Mouse (Mus musculus): Measurements from ENCODE around the gene Lrrc61. TPM values are rescaled to one million over a fixed set of nuclear protein-coding genes. Genes with fewer than 3 reads are reported as not detected.

Lrrc61 gene
- polyA plus RNA-seq, 1 experiment from 2014 or later, result 0.81 TPM

DNA sequence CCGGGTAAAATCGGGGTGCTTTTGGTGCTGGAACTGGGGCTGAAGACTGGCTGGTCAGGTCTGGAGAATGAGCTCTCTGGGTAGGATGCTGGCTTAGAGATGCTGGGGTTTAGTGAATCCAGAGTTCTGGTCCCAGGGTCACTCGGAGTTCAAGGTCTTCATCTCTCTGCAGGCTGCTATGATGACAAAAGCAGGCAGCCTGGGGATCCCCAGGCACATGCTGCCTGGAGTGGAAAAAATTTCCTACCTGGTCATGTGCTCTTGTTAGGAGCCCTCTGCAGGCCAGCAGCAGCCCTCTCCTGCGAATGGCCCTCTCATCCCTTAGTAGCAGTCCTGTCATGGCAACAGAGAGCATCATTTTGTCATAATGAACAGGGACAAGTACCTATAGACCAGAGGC, 58.9 kb downstream of the Lrrc61 start:
- Histone ChIP-seq H3K9ac (no peak overlapping the region), H3K36me3 (peaks cover 3% of the 10 kb centered on the region; the same call in 1 of the 2 replicates), H3K9me3 (replicated peaks) (no peaks in the 10 kb centered on the region), H3K4me2 (no peak overlapping the region), H3K4me1 (replicated peaks) (peaks cover 8% of the 10 kb centered on the region), H3K4me3 (replicated peaks) (no peak overlapping the region), H3K27ac (no peak overlapping the region), H3K27me3 (no peaks in the 10 kb centered on the region)
- ATAC-seq (ENCODE audit: low read depth) (no peak), DNase-seq (no peak)
- WGBS (ENCODE audit: insufficient replicate concordance), result 64% methylated on average over 4 of the region's 4 CpGs

DNA sequence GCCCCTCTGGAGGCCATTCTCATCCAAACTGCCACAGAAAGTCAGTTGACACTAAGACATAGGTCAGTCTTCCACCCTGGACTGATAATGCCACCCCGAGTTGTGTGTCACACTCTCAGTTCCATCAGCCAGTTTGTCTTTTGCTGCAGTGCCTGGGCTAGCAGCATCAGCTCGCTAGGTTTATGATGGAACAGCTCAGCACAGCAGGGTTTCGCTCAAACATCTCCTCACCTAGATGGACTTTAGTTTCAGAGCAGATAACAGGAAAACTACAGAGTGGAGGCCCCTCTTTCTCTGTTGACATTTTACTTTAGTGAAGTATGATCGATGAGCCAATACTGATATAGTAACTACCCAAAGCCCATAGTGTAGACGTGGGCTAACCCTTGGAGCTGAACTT, 60.2 kb downstream of the Lrrc61 start:
- peak; percentile 43; the same call in 1 of the 2 replicates for ATAC-seq (ENCODE audit: low read depth)
- WGBS (ENCODE audit: insufficient replicate concordance), result 63% methylated on average over 5 of the region's 5 CpGs

DNA sequence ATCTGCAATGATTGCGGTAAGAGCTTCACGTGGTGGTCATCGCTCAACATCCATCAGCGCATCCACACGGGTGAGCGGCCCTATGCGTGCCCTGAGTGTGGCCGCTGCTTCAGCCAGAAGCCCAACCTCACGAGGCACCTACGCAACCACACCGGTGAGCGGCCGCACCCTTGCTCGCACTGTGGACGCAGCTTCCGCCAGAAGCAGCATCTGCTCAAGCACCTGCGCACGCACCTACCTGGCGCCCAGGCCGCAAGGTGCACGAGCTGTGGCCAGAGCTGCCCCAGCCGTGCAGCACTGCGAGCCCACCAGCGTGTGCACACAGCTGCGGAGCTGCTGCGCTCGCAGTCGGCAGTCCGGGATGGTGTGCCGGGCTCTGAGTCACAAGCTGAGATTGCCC, 65.4 kb downstream of the Lrrc61 start:
- 87% methylated on average over 30 of the region's 30 CpGs for WGBS (ENCODE audit: insufficient replicate concordance)

More for the DNA sequence above, 60.2 kb downstream of the Lrrc61 start:
- H3K4me1 ChIP-seq (replicated peaks), result no peaks in the 10 kb centered on the region
- DNase-seq, result no peak
- no peaks in the 10 kb centered on the region for H3K27me3 ChIP-seq
- no peaks in the 10 kb centered on the region for H3K9me3 ChIP-seq (replicated peaks)
- H3K4me2 ChIP-seq, result no peak overlapping the region
- peaks cover 12% of the 10 kb centered on the region for H3K36me3 ChIP-seq
- H3K4me3 ChIP-seq (replicated peaks), result no peak overlapping the region
- H3K9ac ChIP-seq, result no peak overlapping the region
- H3K27ac ChIP-seq, result no peak overlapping the region

More for the DNA sequence above, 65.4 kb downstream of the Lrrc61 start:
- H3K27ac ChIP-seq, result no peak overlapping the region
- peaks cover 16% of the 10 kb centered on the region for H3K36me3 ChIP-seq
- no peak overlapping the region for H3K4me3 ChIP-seq (replicated peaks)
- ATAC-seq (ENCODE audit: low read depth) (no peak), DNase-seq (no peak)
- no peaks in the 10 kb centered on the region for H3K9me3 ChIP-seq (replicated peaks)
- no peak overlapping the region for H3K4me2 ChIP-seq
- no peaks in the 10 kb centered on the region for H3K4me1 ChIP-seq (replicated peaks)
- H3K9ac ChIP-seq, result no peak overlapping the region
- H3K27me3 ChIP-seq, result no peaks in the 10 kb centered on the region

Other genes with a start within 250 kb of the Lrrc61 start
- 1.8 and 2.0 TPM in 2 replicates for gene Krba1, start 159.2 kb upstream of the Lrrc61 start, polyA plus RNA-seq (2015; fragmentation: Nextera tagmentation; extraction: Ambion mirVana)
- gene Zfp467, start 109.0 kb upstream of the Lrrc61 start, polyA plus RNA-seq (2015; fragmentation: Nextera tagmentation; extraction: Ambion mirVana), result 1.8 and 1.9 TPM in 2 replicates
- gene Sspo, start 106.6 kb upstream of the Lrrc61 start, polyA plus RNA-seq (2015; fragmentation: Nextera tagmentation; extraction: Ambion mirVana), result 0.08 TPM in 1 of 2 replicates, not detected in the other
- gene Atp6v0e2, start 17.2 kb upstream of the Lrrc61 start, polyA plus RNA-seq (2015; fragmentation: Nextera tagmentation; extraction: Ambion mirVana), result 1.5 and 1.6 TPM in 2 replicates
- gene Rarres2, start 18.0 kb downstream of the Lrrc61 start, polyA plus RNA-seq (2015; fragmentation: Nextera tagmentation; extraction: Ambion mirVana), result 8.4 and 10.0 TPM in 2 replicates
- gene Gm45021, start 34.8 kb downstream of the Lrrc61 start, polyA plus RNA-seq (2015; fragmentation: Nextera tagmentation; extraction: Ambion mirVana), result not detected in 2 replicates
- gene Repin1, start 39.1 kb downstream of the Lrrc61 start, polyA plus RNA-seq (2015; fragmentation: Nextera tagmentation; extraction: Ambion mirVana), result 8.1 and 10.4 TPM in 2 replicates
- gene Gm44965, start 39.1 kb downstream of the Lrrc61 start, polyA plus RNA-seq (2015; fragmentation: Nextera tagmentation; extraction: Ambion mirVana), result not detected in 2 replicates
- gene Zfp775, start 47.3 kb downstream of the Lrrc61 start, polyA plus RNA-seq (2015; fragmentation: Nextera tagmentation; extraction: Ambion mirVana), result 1.9 and 2.0 TPM in 2 replicates
- gene AI854703, start 72.0 kb downstream of the Lrrc61 start, polyA plus RNA-seq (2015; fragmentation: Nextera tagmentation; extraction: Ambion mirVana), result 0.20 and 0.28 TPM in 2 replicates
- 0.73 and 0.93 TPM in 2 replicates for gene Gimap8, start 92.4 kb downstream of the Lrrc61 start, polyA plus RNA-seq (2015; fragmentation: Nextera tagmentation; extraction: Ambion mirVana)
- gene Gimap9, start 121.3 kb downstream of the Lrrc61 start, polyA plus RNA-seq (2015; fragmentation: Nextera tagmentation; extraction: Ambion mirVana), result 10.9 and 12.1 TPM in 2 replicates
- 11.6 and 12.3 TPM in 2 replicates for gene Gimap4, start 129.8 kb downstream of the Lrrc61 start, polyA plus RNA-seq (2015; fragmentation: Nextera tagmentation; extraction: Ambion mirVana)
- 8.4 and 9.4 TPM in 2 replicates for gene Gimap6, start 153.4 kb downstream of the Lrrc61 start, polyA plus RNA-seq (2015; fragmentation: Nextera tagmentation; extraction: Ambion mirVana)
- gene Gm28053, start 163.8 kb downstream of the Lrrc61 start, polyA plus RNA-seq (2015; fragmentation: Nextera tagmentation; extraction: Ambion mirVana), result 1.6 TPM in 2 replicates
- gene Gimap7, start 163.8 kb downstream of the Lrrc61 start, polyA plus RNA-seq (2015; fragmentation: Nextera tagmentation; extraction: Ambion mirVana), result 0.10 and 0.14 TPM in 2 replicates
- gene Gimap1, start 184.3 kb downstream of the Lrrc61 start, polyA plus RNA-seq (2015; fragmentation: Nextera tagmentation; extraction: Ambion mirVana), result 6.4 and 6.5 TPM in 2 replicates
- gene Gimap5, start 191.4 kb downstream of the Lrrc61 start, polyA plus RNA-seq (2015; fragmentation: Nextera tagmentation; extraction: Ambion mirVana), result 2.8 and 3.3 TPM in 2 replicates
- gene Gimap3, start 216.1 kb downstream of the Lrrc61 start, polyA plus RNA-seq (2015; fragmentation: Nextera tagmentation; extraction: Ambion mirVana), result 0.05 TPM in 1 of 2 replicates, not detected in the other

Data from liver, embryonic 13.5 days (tissue).